Mouse (Mus musculus) megakaryocyte, embryonic 14.5 days (primary cell): Measurements from ENCODE around the gene Aqp1.

Experiments
- FLI1 ChIP-seq: IDR thresholded peaks from 2 replicates; pipeline ENCODE4 v1.6.1; 2012; ENCODE audit warnings: low read length, inconsistent platforms, mixed read lengths
- GATA1 ChIP-seq: IDR thresholded peaks from 3 replicates; pipeline ENCODE4 v1.6.1; 2012; ENCODE audit warnings: mixed read lengths, low read length, inconsistent platforms, borderline replicate concordance

- TF ChIP-seq GATA1 (no peak), FLI1 (no peak)
Observed at GRCm38 (mm10) chr6:55342328-55342727, 6.1 kb downstream of the Aqp1 start.
